Mouse (Mus musculus) hindbrain, embryonic 10.5 days (tissue): Measurements from ENCODE around the gene Utp4. TPM values are rescaled to one million over a fixed set of nuclear protein-coding genes. Genes with fewer than 3 reads are reported as not detected.

Source experiments
- DNase-seq: peaks from one replicate; pipeline ENCODE4 v3.0.0-alpha.2; 2017; ENCODE audit warnings: low spot score
- H3K27ac ChIP-seq: fragments of 300-500 bp; sonication (generic); 2 replicates; pipeline ENCODE4 v1.5.1; 2016; ENCODE audit warnings: mild to moderate bottlenecking, moderate library complexity
- H3K27me3 ChIP-seq: fragments of 300-500 bp; sonication (generic); 2 replicates; pipeline ENCODE4 v1.6.1; 2016; ENCODE audit warnings: mild to moderate bottlenecking; ENCODE audit not compliant: poor library complexity, insufficient read depth, severe bottlenecking
- H3K36me3 ChIP-seq: fragments of 300-500 bp; sonication (generic); 2 replicates; pipeline ENCODE4 v1.6.1; 2016; ENCODE audit warnings: mild to moderate bottlenecking, moderate library complexity
- H3K4me1 ChIP-seq: fragments of 300-500 bp; sonication (generic); replicated peaks from 2 replicates; pipeline ENCODE4 v1.6.1; 2016; ENCODE audit warnings: mild to moderate bottlenecking
- H3K4me3 ChIP-seq: fragments of 300-500 bp; sonication (generic); 2 replicates; pipeline ENCODE4 v1.5.1; 2016; ENCODE audit warnings: mild to moderate bottlenecking, moderate library complexity
- H3K9me3 ChIP-seq: fragments of 300-500 bp; sonication (generic); 2 replicates; pipeline ENCODE4 v1.6.1; 2016; ENCODE audit warnings: mild to moderate bottlenecking, moderate library complexity
- WGBS: fragments of 180-500 bp; shearing (Covaris S2); methylation state at CpG from one replicate; pipeline ENCODE4 v1.1.7; 2016; 5-methylcytosine and 5-hydroxymethylcytosine counted together
- polyA plus RNA-seq: library from polyadenylated mRNA; unstranded; fragments of >200 nt; fragmentation: Nextera tagmentation; extraction: Ambion mirVana; gene quantifications from 2 replicates; pipeline ENCODE4 v1.2.1, GENCODE M21; 2016

Utp4 gene
- 58.3 and 85.0 TPM in 2 replicates for polyA plus RNA-seq

GRCm38 (mm10) chr8:106893481-106894156 is at the start of gene Utp4:
TSS of gene Utp4 (plus strand) at chr8:106893636.
- Histone ChIP-seq H3K36me3 (peaks cover 45% of the 10 kb centered on the region), H3K27ac (peak within 1 kb of the TSS; percentile 100), H3K4me1 (peaks cover 33% of the 10 kb centered on the region), H3K9me3 (no peaks in the 10 kb centered on the region), H3K4me3 (peak within 1 kb of the TSS; percentile 97), H3K27me3 (no peaks in the 10 kb centered on the region)
- peak; percentile 88 for DNase-seq
- WGBS: under 1% methylated on average over 63 of the region's 63 CpGs

- no peaks in the 10 kb centered on the region for H3K9me3 ChIP-seq
- H3K27me3 ChIP-seq: no peaks in the 10 kb centered on the region
- peaks cover 14% of the 10 kb centered on the region; the same call in 1 of the 2 replicates for H3K36me3 ChIP-seq
- H3K4me3 ChIP-seq: no peak overlapping the region
- H3K4me1 ChIP-seq: peaks cover 10% of the 10 kb centered on the region
- no peak for DNase-seq
- 89% methylated on average over 10 of the region's 10 CpGs for WGBS
- H3K27ac ChIP-seq: no peak overlapping the region
Observed at GRCm38 (mm10) chr8:106850034-106850433, 43.4 kb upstream of the Utp4 start.

GRCm38 (mm10) chr8:106854534-106855241 is 38.7 kb upstream of the Utp4 start:
- H3K9me3 ChIP-seq: no peaks in the 10 kb centered on the region

GRCm38 (mm10) chr8:106855242-106855562 is 38.2 kb upstream of the Utp4 start:
- H3K36me3 ChIP-seq: peaks cover 13% of the 10 kb centered on the region; the same call in 1 of the 2 replicates
- no peaks in the 10 kb centered on the region for H3K9me3 ChIP-seq
- H3K4me3 ChIP-seq: no peak overlapping the region
- peak overlapping the region; percentile 40; the same call in 1 of the 2 replicates for H3K27ac ChIP-seq
- no peaks in the 10 kb centered on the region for H3K27me3 ChIP-seq
- 74% methylated on average over 3 of the region's 3 CpGs for WGBS
- DNase-seq: no peak
- peaks cover 11% of the 10 kb centered on the region for H3K4me1 ChIP-seq

More at GRCm38 (mm10) chr8:106854534-106855241, 38.7 kb upstream of the Utp4 start:
- no peak overlapping the region for H3K4me3 ChIP-seq
- peaks cover 11% of the 10 kb centered on the region for H3K4me1 ChIP-seq
- 45% methylated on average over 8 of the region's 8 CpGs for WGBS
- H3K27me3 ChIP-seq: no peaks in the 10 kb centered on the region
- H3K27ac ChIP-seq: peak overlapping the region; percentile 40; the same call in 1 of the 2 replicates
- peaks cover 14% of the 10 kb centered on the region; the same call in 1 of the 2 replicates for H3K36me3 ChIP-seq
- no peak for DNase-seq

GRCm38 (mm10) chr8:106862845-106863244 is 30.6 kb upstream of the Utp4 start:
- H3K27ac ChIP-seq: no peak overlapping the region
- DNase-seq: no peak
- no peaks in the 10 kb centered on the region for H3K9me3 ChIP-seq
- no peak overlapping the region for H3K4me3 ChIP-seq
- H3K4me1 ChIP-seq: no peaks in the 10 kb centered on the region
- WGBS: 89% methylated on average over 10 of the region's 10 CpGs
- H3K36me3 ChIP-seq: no peaks in the 10 kb centered on the region
- peaks cover 9% of the 10 kb centered on the region for H3K27me3 ChIP-seq

- WGBS: 79% methylated on average over 9 of the region's 9 CpGs
- no peaks in the 10 kb centered on the region for H3K36me3 ChIP-seq
- no peak for DNase-seq
- peaks cover 35% of the 10 kb centered on the region for H3K27me3 ChIP-seq
- no peak overlapping the region for H3K4me3 ChIP-seq
- H3K9me3 ChIP-seq: no peaks in the 10 kb centered on the region
- H3K27ac ChIP-seq: no peak overlapping the region
- H3K4me1 ChIP-seq: peaks cover 11% of the 10 kb centered on the region
Observed at GRCm38 (mm10) chr8:106865354-106865753, 28.1 kb upstream of the Utp4 start.

GRCm38 (mm10) chr8:106870051-106870450 is 23.4 kb upstream of the Utp4 start, which contains the start of gene Has3:
TSS of gene Has3 (plus strand) at chr8:106870242.
- WGBS: 2% methylated on average over 18 of the region's 18 CpGs
- peak; percentile 32 for DNase-seq
- peaks cover 14% of the 10 kb centered on the region for H3K36me3 ChIP-seq
- peaks cover 39% of the 10 kb centered on the region for H3K4me1 ChIP-seq
- no peaks in the 10 kb centered on the region for H3K9me3 ChIP-seq
- H3K27me3 ChIP-seq: peaks cover 76% of the 10 kb centered on the region
- H3K4me3 ChIP-seq: peak within 1 kb of the TSS; percentile 65
- H3K27ac ChIP-seq: peak within 1 kb of the TSS; percentile 79

- H3K36me3 ChIP-seq: peaks cover 21% of the 10 kb centered on the region
- H3K4me1 ChIP-seq: peaks cover 39% of the 10 kb centered on the region
- H3K4me3 ChIP-seq: peak overlapping the region; percentile 65
- peak; percentile 69 for DNase-seq
- WGBS: under 1% methylated on average over 63 of the region's 63 CpGs
- peaks cover 76% of the 10 kb centered on the region for H3K27me3 ChIP-seq
- H3K27ac ChIP-seq: peak overlapping the region; percentile 79
- no peaks in the 10 kb centered on the region for H3K9me3 ChIP-seq
Observed at GRCm38 (mm10) chr8:106870537-106871327, 22.7 kb upstream of the Utp4 start.

- WGBS: under 1% methylated on average over 15 of the region's 15 CpGs
- Histone ChIP-seq H3K4me1 (peaks cover 39% of the 10 kb centered on the region), H3K4me3 (peak overlapping the region; percentile 65), H3K36me3 (peaks cover 28% of the 10 kb centered on the region), H3K9me3 (no peaks in the 10 kb centered on the region), H3K27ac (peak overlapping the region; percentile 79), H3K27me3 (peaks cover 76% of the 10 kb centered on the region)
- peak; percentile 30 for DNase-seq
Observed at GRCm38 (mm10) chr8:106871328-106871926, 22.0 kb upstream of the Utp4 start.

- peaks cover 39% of the 10 kb centered on the region for H3K4me1 ChIP-seq
- peaks cover 72% of the 10 kb centered on the region for H3K27me3 ChIP-seq
- H3K4me3 ChIP-seq: peak overlapping the region; percentile 65
- H3K27ac ChIP-seq: peak overlapping the region; percentile 79; the same call in 1 of the 2 replicates
- no peaks in the 10 kb centered on the region for H3K9me3 ChIP-seq
- DNase-seq: peak; percentile 71
- under 1% methylated on average over 22 of the region's 22 CpGs for WGBS
- peaks cover 33% of the 10 kb centered on the region for H3K36me3 ChIP-seq
Observed at GRCm38 (mm10) chr8:106871931-106872371, 21.5 kb upstream of the Utp4 start.

GRCm38 (mm10) chr8:106872454-106873034 is 20.9 kb upstream of the Utp4 start:
- DNase-seq: no peak
- H3K4me1 ChIP-seq: peaks cover 39% of the 10 kb centered on the region
- H3K4me3 ChIP-seq: peak overlapping the region; percentile 65
- H3K9me3 ChIP-seq: no peaks in the 10 kb centered on the region
- peaks cover 39% of the 10 kb centered on the region for H3K36me3 ChIP-seq
- WGBS: 6% methylated on average over 8 of the region's 8 CpGs
- no peak overlapping the region for H3K27ac ChIP-seq
- peaks cover 67% of the 10 kb centered on the region for H3K27me3 ChIP-seq
